Mouse (Mus musculus): Measurements from ENCODE around the gene Asic3.

DNA sequence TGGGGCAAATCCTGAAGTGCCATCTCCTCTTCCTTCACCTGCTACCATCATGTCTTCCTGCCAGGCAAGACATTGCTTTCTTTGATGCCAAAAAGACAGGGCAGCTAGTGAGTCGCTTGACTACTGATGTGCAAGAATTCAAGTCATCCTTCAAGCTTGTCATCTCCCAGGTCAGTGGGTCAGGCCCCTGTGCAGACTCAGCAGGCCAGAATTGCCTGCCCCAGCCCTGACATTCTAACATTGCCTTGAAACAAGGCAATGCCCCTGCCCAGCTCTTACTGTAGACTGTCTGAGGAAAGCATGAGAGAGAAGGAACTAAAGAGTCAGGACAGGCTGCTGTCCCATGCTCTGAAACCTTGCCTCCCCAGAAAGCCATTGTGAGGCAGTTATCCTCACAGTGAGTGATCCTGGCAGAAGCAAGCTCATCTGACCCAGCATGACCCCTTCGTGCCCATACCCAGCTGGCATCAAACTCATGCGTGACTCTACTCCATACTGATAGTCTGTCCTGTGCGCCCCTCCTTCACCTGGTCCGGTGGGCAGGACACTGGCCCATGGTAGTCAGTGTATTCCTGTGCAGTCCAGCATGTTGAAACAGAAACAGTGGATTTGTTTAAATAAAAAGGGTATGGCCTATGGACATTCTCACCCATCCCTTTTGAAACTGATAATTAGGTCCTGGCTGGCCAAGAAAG, 12.1 kb upstream of the Asic3 start:
- TF ChIP-seq POLR2A (IDR thresholded peaks at IDR 0.05; ENCODE audit: borderline replicate concordance, control insufficient read depth, low read depth, low read length) (no peak), CTCF (IDR thresholded peaks at IDR 0.05; ENCODE audit: control insufficient read depth, insufficient read depth, low read length) (no peak)

Measured in bone marrow, adult 2 months (tissue).